Mouse (Mus musculus) kidney, embryonic 14.5 days (tissue): ENCODE results near the gene Pax6. TPM values are rescaled to one million over a fixed set of nuclear protein-coding genes. Genes with fewer than 3 reads are reported as not detected.

Experiments
- ATAC-seq: fragments of 200-750 bp; cut with Nextera tagmentation; 2 replicates; pipeline ENCODE4 v1.8.0; 2017; ENCODE audit warnings: moderate number of reproducible peaks, mild to moderate bottlenecking, moderate TSS enrichment, moderate library complexity; ENCODE audit not compliant: low FRiP score, low TSS enrichment
- H3K27ac ChIP-seq: fragments of 300-500 bp; sonication (generic); 2 replicates; pipeline ENCODE4 v1.5.1; 2014; ENCODE audit warnings: low read depth, mild to moderate bottlenecking, low read length, moderate library complexity, mixed read lengths
- H3K27me3 ChIP-seq: fragments of 300-500 bp; sonication (generic); 2 replicates; pipeline ENCODE4 v1.6.1; 2014; ENCODE audit warnings: mild to moderate bottlenecking, low read length; ENCODE audit not compliant: control insufficient read depth, insufficient read depth
- H3K36me3 ChIP-seq: fragments of 300-500 bp; sonication (generic); 2 replicates; pipeline ENCODE4 v1.6.1; 2014; ENCODE audit warnings: low read length, mixed read lengths; ENCODE audit not compliant: control insufficient read depth, insufficient read depth
- H3K4me1 ChIP-seq: fragments of 300-500 bp; sonication (generic); 2 replicates; pipeline ENCODE4 v1.6.1; 2014; ENCODE audit warnings: low read length, mixed read lengths; ENCODE audit not compliant: control insufficient read depth, insufficient read depth
- H3K4me2 ChIP-seq: fragments of 300-500 bp; sonication (generic); replicated peaks from 2 replicates; pipeline ENCODE4 v1.6.1; 2014; ENCODE audit warnings: low read depth, mild to moderate bottlenecking, low read length
- H3K4me3 ChIP-seq: fragments of 300-500 bp; sonication (generic); 2 replicates; pipeline ENCODE4 v1.5.1; 2014; ENCODE audit warnings: mild to moderate bottlenecking, low read length
- H3K9ac ChIP-seq: fragments of 300-500 bp; sonication (generic); 2 replicates; pipeline ENCODE4 v1.6.1; 2014; ENCODE audit warnings: low read depth, mild to moderate bottlenecking, low read length, moderate library complexity
- H3K9me3 ChIP-seq: fragments of 300-500 bp; sonication (generic); 2 replicates; pipeline ENCODE4 v1.6.1; 2016; ENCODE audit warnings: low read length; ENCODE audit not compliant: control insufficient read depth
- WGBS: fragments of 180-500 bp; shearing (Covaris S2); extraction: QIAGEN DNeasy Blood & Tissue Kit; methylation state at CpG from one replicate; pipeline ENCODE4 v1.1.7; 2014; 5-methylcytosine and 5-hydroxymethylcytosine counted together
- polyA plus RNA-seq: library from polyadenylated mRNA; unstranded; fragments of >200 nt; fragmentation: Nextera tagmentation; extraction: Ambion mirVana; gene quantifications from 2 replicates; pipeline ENCODE4 v1.2.1, GENCODE M21; 2014

Gene Pax6
- polyA plus RNA-seq, 1 experiment from 2014 or later = 0.12 TPM

DNA sequence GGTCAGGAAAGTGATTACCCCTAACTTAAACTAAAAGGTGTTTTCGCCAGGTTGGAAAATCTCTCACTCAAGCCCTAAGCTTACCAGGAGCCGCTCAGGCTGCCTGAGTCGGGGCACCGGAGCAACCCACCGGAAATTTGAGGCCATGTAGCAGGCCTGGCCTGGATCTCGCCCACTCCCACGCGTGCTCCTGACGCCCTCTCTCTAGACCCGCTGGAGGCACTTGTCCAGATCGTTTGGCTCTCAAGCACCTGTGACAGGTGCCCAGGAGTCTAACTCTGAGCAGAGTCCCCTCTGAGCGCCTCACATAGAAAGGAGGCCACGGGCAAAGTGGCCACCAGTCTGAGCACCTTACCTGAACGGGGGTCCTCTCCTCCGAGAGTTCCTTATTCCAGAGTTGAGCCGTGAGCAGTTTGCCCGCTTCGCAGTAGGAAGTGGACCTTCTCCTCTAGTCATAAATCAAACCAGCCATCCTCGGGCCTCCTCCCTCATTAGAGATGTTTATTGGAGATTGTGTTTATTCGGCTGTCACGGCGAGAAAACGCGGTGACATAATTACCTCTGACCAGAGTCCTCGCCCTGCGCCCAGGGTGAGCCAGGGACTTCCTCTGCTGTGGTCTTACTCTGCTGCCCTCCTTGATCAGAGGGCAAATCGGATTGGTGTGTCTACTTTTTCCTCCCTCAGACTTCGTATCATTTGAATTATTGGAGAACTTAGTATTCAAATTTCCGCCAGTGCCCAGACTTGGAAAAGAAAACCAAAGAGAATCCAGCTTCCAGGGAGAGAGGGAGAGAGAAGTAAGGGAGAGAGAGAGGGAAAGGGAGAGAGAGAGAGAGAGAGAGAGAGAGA, 1.4 kb downstream of the Pax6 start:
- H3K36me3 ChIP-seq = no peaks in the 10 kb centered on the region
- ATAC-seq = no peak
- H3K9me3 ChIP-seq = no peaks in the 10 kb centered on the region
- H3K4me1 ChIP-seq = peaks cover 11% of the 10 kb centered on the region
- H3K9ac ChIP-seq = no peak overlapping the region
- peaks cover 97% of the 10 kb centered on the region for H3K27me3 ChIP-seq
- H3K27ac ChIP-seq = no peak overlapping the region
- H3K4me2 ChIP-seq = no peak overlapping the region
- no peak overlapping the region for H3K4me3 ChIP-seq
- WGBS = under 1% methylated on average over 29 of the region's 29 CpGs

DNA sequence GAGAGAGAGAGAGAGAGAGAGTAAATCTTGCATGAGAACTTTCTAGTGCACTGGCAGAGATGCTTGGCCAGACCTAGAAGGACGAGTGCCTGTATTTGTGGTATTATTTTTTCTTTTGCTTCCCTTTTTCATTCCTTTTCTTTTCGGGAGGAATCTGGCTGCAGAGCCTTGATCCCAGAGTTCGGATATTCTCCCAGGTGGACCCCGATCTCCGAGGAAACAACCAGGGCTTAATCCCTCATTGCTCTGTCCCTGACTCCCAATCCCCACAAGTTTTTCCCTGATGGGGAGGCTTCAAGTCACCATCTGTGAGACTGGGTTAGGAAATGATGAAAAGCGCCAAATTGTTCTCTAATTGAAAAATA, 2.0 kb downstream of the Pax6 start:
- no peak for ATAC-seq
- no peak overlapping the region for H3K4me2 ChIP-seq
- H3K4me3 ChIP-seq = no peak overlapping the region
- no peaks in the 10 kb centered on the region for H3K9me3 ChIP-seq
- peaks cover 97% of the 10 kb centered on the region for H3K27me3 ChIP-seq
- H3K27ac ChIP-seq = no peak overlapping the region
- 2% methylated on average over 6 of the region's 6 CpGs for WGBS
- H3K4me1 ChIP-seq = peaks cover 14% of the 10 kb centered on the region
- H3K36me3 ChIP-seq = no peaks in the 10 kb centered on the region
- H3K9ac ChIP-seq = no peak overlapping the region

DNA sequence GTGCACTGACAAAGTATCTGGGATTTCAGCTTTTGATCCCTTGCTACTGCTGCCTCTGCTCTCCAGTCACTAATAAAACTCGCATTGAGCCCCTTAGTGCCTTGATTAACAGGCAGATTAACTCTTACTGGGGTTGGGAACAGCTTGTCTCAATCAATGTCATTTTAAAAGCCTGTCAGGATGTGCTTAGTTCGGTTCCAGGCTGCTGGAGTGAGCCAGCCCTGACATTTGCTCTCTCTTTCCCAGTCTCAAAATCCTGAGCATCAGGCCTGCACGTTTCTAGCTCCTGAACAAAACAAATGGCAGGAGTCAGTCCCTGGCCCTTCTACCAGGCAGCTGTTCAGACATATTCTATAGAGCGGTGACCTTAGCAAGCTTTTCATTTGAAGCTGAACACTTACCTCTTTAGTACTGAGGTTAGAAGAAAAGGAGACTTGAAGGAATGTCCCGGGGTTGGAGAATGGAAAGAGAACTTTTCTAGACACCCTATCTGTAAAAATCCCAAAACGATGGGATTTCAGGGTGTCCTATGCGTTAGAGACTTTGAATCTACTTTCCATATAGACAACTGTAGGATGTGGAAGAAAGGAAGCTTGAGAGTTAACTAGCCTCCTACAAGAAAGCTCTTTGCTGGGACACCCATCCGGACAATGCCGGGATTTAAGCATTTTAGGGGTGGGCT, 2.6 kb downstream of the Pax6 start:
- Histone ChIP-seq H3K9me3 (no peaks in the 10 kb centered on the region), H3K4me3 (no peak overlapping the region), H3K27ac (no peak overlapping the region), H3K9ac (no peak overlapping the region), H3K27me3 (peaks cover 97% of the 10 kb centered on the region), H3K4me2 (no peak overlapping the region), H3K36me3 (no peaks in the 10 kb centered on the region), H3K4me1 (peaks cover 14% of the 10 kb centered on the region)
- 1% methylated on average over 9 of the region's 9 CpGs for WGBS
- no peak for ATAC-seq

DNA sequence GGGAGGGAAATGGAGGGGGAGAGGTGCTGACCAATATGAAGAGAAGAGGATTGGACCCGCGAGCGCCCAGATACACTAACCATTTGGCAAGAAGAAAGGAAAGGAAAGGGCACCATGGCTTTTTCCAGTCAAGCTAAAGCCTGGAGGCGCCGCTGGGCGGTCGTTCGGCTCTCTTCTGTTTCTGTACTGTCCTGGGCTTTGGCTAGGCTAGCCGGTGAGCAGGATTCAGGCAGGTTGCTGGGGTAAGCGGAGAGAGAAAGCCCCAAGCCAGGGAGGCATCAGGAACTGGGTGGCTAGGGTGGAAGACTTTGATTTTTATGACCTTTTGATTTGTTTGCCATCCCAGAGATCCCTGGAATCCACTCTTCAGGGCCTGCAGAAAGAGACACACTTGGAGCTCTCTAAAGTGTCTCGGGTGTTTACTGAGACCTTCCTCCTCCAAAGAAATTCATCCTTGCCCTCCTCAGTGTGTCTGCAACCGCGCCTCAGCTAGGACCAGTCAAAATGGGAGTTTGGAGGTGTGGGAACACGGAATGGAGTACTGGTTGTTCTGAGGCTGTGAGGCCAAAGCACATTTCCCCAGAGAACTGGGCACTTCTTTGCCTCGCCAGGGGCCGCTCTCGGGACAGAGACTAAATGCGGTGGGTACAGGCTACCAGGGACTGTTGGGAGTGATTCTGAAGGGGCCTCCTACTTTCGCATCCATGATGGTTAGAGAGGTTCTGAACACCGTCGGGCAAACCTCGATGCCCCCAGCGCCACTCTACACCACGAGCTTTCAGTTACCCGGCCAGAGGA, 3.3 kb downstream of the Pax6 start:
- Histone ChIP-seq H3K4me2 (no peak overlapping the region), H3K9me3 (no peaks in the 10 kb centered on the region), H3K4me3 (peak overlapping the region; percentile 7; the same call in 1 of the 2 replicates), H3K4me1 (peaks cover 16% of the 10 kb centered on the region), H3K27me3 (peaks cover 97% of the 10 kb centered on the region), H3K9ac (no peak overlapping the region), H3K36me3 (no peaks in the 10 kb centered on the region), H3K27ac (no peak overlapping the region)
- no peak for ATAC-seq
- WGBS = under 1% methylated on average over 25 of the region's 25 CpGs

DNA sequence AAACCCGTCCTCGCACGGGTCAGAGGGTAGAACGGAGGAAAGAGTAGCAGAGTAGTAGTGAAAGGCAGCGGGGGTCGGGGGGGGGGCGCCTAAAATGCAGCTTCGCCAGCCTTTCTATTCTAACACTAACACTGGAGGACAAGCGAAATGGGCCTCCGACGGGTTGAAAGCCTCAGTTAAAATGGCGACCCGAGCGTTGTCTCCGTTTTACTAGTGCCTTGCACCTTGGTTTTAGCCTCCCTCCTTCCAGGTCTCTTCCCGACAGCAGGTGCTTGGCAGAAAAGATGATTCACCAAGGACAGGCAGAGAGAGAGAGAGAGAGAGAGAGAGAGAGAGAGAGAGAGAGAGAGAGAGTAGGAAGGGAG, 3.9 kb downstream of the Pax6 start:
- WGBS = 2% methylated on average over 16 of the region's 16 CpGs
- no peak for ATAC-seq
- peak overlapping the region; percentile 7; the same call in 1 of the 2 replicates for H3K4me3 ChIP-seq

DNA sequence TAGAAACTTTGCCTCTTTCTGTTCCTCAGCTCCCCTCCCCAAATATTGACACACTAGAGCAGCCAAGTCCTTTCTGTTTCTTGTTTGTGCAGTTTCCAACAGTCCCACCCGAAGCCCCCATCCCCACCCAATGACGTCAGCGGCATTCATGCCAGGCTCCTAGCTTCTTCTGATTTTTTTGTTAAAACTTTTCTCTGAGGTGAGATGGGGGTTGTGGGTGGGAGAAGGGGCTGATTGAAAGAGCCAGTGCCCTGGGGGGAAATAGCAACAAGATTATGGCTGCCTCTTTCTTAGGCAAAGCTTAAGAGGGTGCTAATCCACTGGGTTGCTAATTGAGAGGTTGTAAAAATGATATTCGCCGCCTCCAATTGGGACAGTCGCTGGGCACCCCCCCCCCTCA, 4.4 kb downstream of the Pax6 start:
- peaks cover 97% of the 10 kb centered on the region for H3K27me3 ChIP-seq
- H3K4me1 ChIP-seq = peaks cover 16% of the 10 kb centered on the region
- H3K36me3 ChIP-seq = no peaks in the 10 kb centered on the region
- ATAC-seq = no peak
- H3K9me3 ChIP-seq = no peaks in the 10 kb centered on the region
- H3K4me3 ChIP-seq = no peak overlapping the region
- H3K4me2 ChIP-seq = no peak overlapping the region
- H3K9ac ChIP-seq = no peak overlapping the region
- WGBS = 0% methylated on average over 6 of the region's 6 CpGs
- no peak overlapping the region for H3K27ac ChIP-seq

More for the DNA sequence above, 3.9 kb downstream of the Pax6 start:
- Histone ChIP-seq H3K36me3 (no peaks in the 10 kb centered on the region), H3K4me2 (no peak overlapping the region), H3K9me3 (no peaks in the 10 kb centered on the region), H3K27ac (no peak overlapping the region), H3K27me3 (peaks cover 97% of the 10 kb centered on the region), H3K9ac (no peak overlapping the region), H3K4me1 (peaks cover 16% of the 10 kb centered on the region)

DNA sequence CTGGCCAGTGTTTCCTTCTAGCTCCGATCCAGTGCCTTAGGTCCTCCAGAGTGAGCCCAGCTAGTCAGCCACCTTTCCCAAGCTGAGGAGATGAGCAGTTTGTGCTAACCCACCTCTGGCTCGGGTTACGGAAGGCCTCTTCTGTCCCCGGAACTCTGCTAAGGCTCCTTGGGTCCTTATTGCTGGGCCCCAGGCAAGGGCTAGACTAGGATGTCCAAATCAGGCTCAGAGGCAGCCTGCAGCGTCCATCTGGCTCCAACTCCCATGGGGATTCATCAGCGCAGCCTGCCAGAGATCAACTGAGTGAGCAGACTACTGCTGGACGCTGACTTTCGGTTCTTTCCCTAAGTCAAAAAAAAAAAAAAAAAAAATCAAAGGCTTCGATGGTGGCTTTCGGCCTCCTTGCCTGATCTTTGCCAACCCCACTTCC, 4.9 kb downstream of the Pax6 start:
- no peak overlapping the region for H3K27ac ChIP-seq
- H3K9ac ChIP-seq = no peak overlapping the region
- H3K4me1 ChIP-seq = peaks cover 15% of the 10 kb centered on the region
- H3K4me2 ChIP-seq = no peak overlapping the region
- WGBS = under 1% methylated on average over 10 of the region's 10 CpGs
- no peaks in the 10 kb centered on the region for H3K36me3 ChIP-seq
- peaks cover 93% of the 10 kb centered on the region for H3K27me3 ChIP-seq
- ATAC-seq = no peak
- H3K4me3 ChIP-seq = no peak overlapping the region
- H3K9me3 ChIP-seq = no peaks in the 10 kb centered on the region

DNA sequence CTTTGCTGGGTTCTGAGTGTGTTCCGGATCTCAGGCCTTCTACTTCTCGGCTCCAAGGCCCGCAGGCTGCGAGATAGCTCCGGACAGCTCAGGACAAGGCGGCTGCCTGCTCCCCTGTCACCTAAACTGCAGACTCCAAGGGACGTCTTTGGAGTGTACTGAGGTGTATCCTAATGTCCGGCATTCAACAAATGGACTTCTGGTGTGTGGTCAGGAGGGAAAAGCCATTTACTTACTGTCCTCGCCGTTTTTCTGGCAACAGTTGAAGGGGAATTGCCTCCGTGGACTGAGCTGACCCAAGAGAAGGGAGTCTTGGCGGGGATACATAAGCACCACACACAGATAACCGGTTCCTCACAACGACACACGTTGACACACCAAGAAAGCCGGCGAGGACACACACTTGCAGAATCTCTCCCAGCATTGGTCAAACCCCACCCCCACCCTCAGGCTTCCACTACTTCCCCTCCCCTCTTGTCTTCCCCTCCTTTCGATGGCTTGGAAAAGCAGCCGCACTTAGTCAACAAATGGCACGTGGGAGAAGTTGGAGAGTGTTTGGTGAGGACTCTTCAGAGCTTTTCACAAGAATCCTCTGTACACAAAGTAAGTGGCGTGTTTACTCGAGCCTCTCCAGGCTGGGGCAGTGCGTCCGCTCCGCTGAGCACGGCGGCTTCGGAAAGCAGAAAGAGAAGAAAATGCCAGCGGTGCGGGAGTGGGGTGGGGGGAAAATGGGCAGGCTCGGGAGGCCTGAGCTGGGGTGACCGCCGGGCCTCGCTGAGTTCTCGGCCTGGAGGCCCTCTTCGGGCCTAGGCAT, 5.6 kb downstream of the Pax6 start:
- H3K9me3 ChIP-seq = no peaks in the 10 kb centered on the region
- peak overlapping the region; percentile 27; the same call in 1 of the 2 replicates for H3K4me3 ChIP-seq
- H3K4me1 ChIP-seq = peaks cover 12% of the 10 kb centered on the region
- H3K27me3 ChIP-seq = peaks cover 93% of the 10 kb centered on the region
- H3K9ac ChIP-seq = no peak overlapping the region
- H3K36me3 ChIP-seq = no peaks in the 10 kb centered on the region
- WGBS = 2% methylated on average over 36 of the region's 36 CpGs
- ATAC-seq = no peak
- H3K27ac ChIP-seq = no peak overlapping the region
- peak overlapping the region; percentile 41 for H3K4me2 ChIP-seq
